Mouse (Mus musculus) G1E-ER4 (cell line): ENCODE data around the gene Gtf2a2. TPM values are rescaled to one million over a fixed set of nuclear protein-coding genes. Genes with fewer than 3 reads are reported as not detected.
A peak's percentile ranks its signal among the peaks of the same experiment; 100 is the strongest.

Experiments used
- GATA1 ChIP-seq: IDR thresholded peaks from one replicate; pipeline ENCODE4 v1.8.0; 2012; ENCODE audit warnings: low read length, inconsistent platforms
- polyA plus RNA-seq: library from polyadenylated mRNA; stranded (reverse); fragments of >175 nt; gene quantifications from 2 replicates; pipeline ENCODE4 v1.2.3, GENCODE M21; 2012

The Gtf2a2 gene
- polyA plus RNA-seq, 1 experiment, result 137 TPM

- no peak for TF ChIP-seq GATA1
These were observed 28.2 kb downstream of the Gtf2a2 start for GRCm38 (mm10) chr9:70040570-70040969.

- TF ChIP-seq GATA1, result no peak
These were observed 29.8 kb downstream of the Gtf2a2 start for GRCm38 (mm10) chr9:70042137-70042536.

GRCm38 (mm10) chr9:70042935-70043334 lies 30.6 kb downstream of the Gtf2a2 start:
- no peak for TF ChIP-seq GATA1

- no peak for TF ChIP-seq GATA1
These were observed 32.5 kb downstream of the Gtf2a2 start for GRCm38 (mm10) chr9:70044865-70045264.

- TF ChIP-seq GATA1, result peak; percentile 58
These were observed 33.9 kb downstream of the Gtf2a2 start for GRCm38 (mm10) chr9:70046255-70046654.

- TF ChIP-seq GATA1, result no peak
These were observed 35.5 kb downstream of the Gtf2a2 start for GRCm38 (mm10) chr9:70047839-70048238.

- TF ChIP-seq GATA1, result no peak
These were observed 35.9 kb downstream of the Gtf2a2 start for GRCm38 (mm10) chr9:70048280-70048679.

GRCm38 (mm10) chr9:70048751-70049415 lies 36.5 kb downstream of the Gtf2a2 start:
- no peak for TF ChIP-seq GATA1

- TF ChIP-seq GATA1, result no peak
These were observed 37.0 kb downstream of the Gtf2a2 start for GRCm38 (mm10) chr9:70049416-70049783.

GRCm38 (mm10) chr9:70049839-70050238 lies 37.5 kb downstream of the Gtf2a2 start:
- TF ChIP-seq GATA1, result no peak

- no peak for TF ChIP-seq GATA1
These were observed 40.4 kb downstream of the Gtf2a2 start for GRCm38 (mm10) chr9:70052730-70053129.

- TF ChIP-seq GATA1, result no peak
These were observed 41.1 kb downstream of the Gtf2a2 start for GRCm38 (mm10) chr9:70053411-70053810.

- no peak for TF ChIP-seq GATA1
These were observed 49.7 kb downstream of the Gtf2a2 start for GRCm38 (mm10) chr9:70062012-70062411.

GRCm38 (mm10) chr9:70067497-70067896 lies 55.1 kb downstream of the Gtf2a2 start:
- no peak for TF ChIP-seq GATA1

- no peak for TF ChIP-seq GATA1
These were observed 57.6 kb downstream of the Gtf2a2 start for GRCm38 (mm10) chr9:70069961-70070435.

GRCm38 (mm10) chr9:70072387-70072786 lies 60.0 kb downstream of the Gtf2a2 start:
- TF ChIP-seq GATA1, result no peak

Other genes with a start within 250 kb of the Gtf2a2 start
- 36.8 and 55.4 TPM in 2 replicates for gene Bnip2, start 23.1 kb upstream of the Gtf2a2 start, polyA plus RNA-seq
- not detected in 2 replicates for gene Gcnt3, start 25.5 kb downstream of the Gtf2a2 start, polyA plus RNA-seq
- not detected in 2 replicates for gene Fam81a, start 130.0 kb downstream of the Gtf2a2 start, polyA plus RNA-seq
- gene Myo1e, start 194.8 kb downstream of the Gtf2a2 start, polyA plus RNA-seq, result 0.01 and 0.02 TPM in 2 replicates